Comparison of ENCODE assay signal across 18 mouse cellular contexts in genomic region chr14:75174731-75175555, GRCm38 (mm10). TPM values are rescaled to one million over a fixed set of nuclear protein-coding genes. Genes with fewer than 3 reads are reported as not detected.
DNase-seq lines count a peak whose midpoint lies in the region; ATAC-seq and TF ChIP-seq lines count a peak whose summit lies in the region.
"Had no signal": no experiment of that assay in that cellular context is flagged by ENCODE, and none has a peak within 500 bp of the region (broad histone marks: within the 10 kb centered on the region; RNA-seq: fewer than 3 reads in every experiment).

No protein-coding gene starts in this region.

- no peak for ATAC-seq in liver, embryonic 13.5 days (ENCODE audit: low read depth)
- ATAC-seq in liver, embryonic 12.5 days = no peak

- H3K36me3 ChIP-seq in liver, embryonic 13.5 days = no peaks in the 10 kb centered on the region
- H3K36me3 ChIP-seq in liver, embryonic 12.5 days = no peaks in the 10 kb centered on the region
- H3K36me3 ChIP-seq in macrophage (ENCODE audit: inconsistent target) = no peaks in the 10 kb centered on the region
- H3K36me3 ChIP-seq: hindbrain, embryonic 10.5 days; limb, embryonic 15.5 days had no signal

- no peak overlapping the region for H3K4me3 ChIP-seq in liver, embryonic 13.5 days (replicated peaks)
- H3K4me3 ChIP-seq in liver, embryonic 12.5 days = no peak overlapping the region
- H3K4me3 ChIP-seq in bone marrow macrophage, adult 2 months (ENCODE audit: insufficient read depth, low read length) = peak overlapping the region; percentile 22
- no peak overlapping the region for H3K4me3 ChIP-seq in macrophage (ENCODE audit: inconsistent target)
- H3K4me3 ChIP-seq: hindbrain, embryonic 10.5 days; limb, embryonic 15.5 days had no signal

- peaks cover 55% of the 10 kb centered on the region for H3K79me2 ChIP-seq in macrophage (ENCODE audit: inconsistent target)

- 0 out of 2 replicates have a peak overlapping the region, but pooled peaks have one; percentile 2 for H3K4me2 ChIP-seq in liver, embryonic 13.5 days
- H3K4me2 ChIP-seq in liver, embryonic 12.5 days = no peak overlapping the region
- H3K4me2 ChIP-seq: heart, embryonic 11.5 days; limb, embryonic 15.5 days; midbrain, embryonic 11.5 days had no signal

- WGBS in liver, embryonic 13.5 days (ENCODE audit: insufficient replicate concordance) = 44% methylated on average over 9 of the region's 9 CpGs
- 43% methylated on average over 9 of the region's 9 CpGs for WGBS in liver, embryonic 12.5 days (ENCODE audit: insufficient replicate concordance)
- whole genome bisulfite sequencing in macrophage (ENCODE audit: missing documents) = 16% methylated on average over 9 of the region's 9 CpGs

- TF ChIP-seq CTCF in bone marrow macrophage, adult 2 months (IDR thresholded peaks at IDR 0.05; ENCODE audit: low read depth, low read length) = no peak

- TF ChIP-seq POLR2A in bone marrow macrophage, adult 2 months (IDR thresholded peaks at IDR 0.05; ENCODE audit: borderline replicate concordance, low read depth, low read length) = no peak

- H3K27me3 ChIP-seq in liver, embryonic 13.5 days = 0 out of 2 replicates have a peak, but pooled peaks cover 8% of the 10 kb centered on the region
- peaks cover 6% of the 10 kb centered on the region; the same call in 1 of the 2 replicates for H3K27me3 ChIP-seq in liver, embryonic 12.5 days (replicated peaks)
- H3K27me3 ChIP-seq: limb, embryonic 15.5 days had no signal

- peaks cover 36% of the 10 kb centered on the region for H3K4me1 ChIP-seq in liver, embryonic 13.5 days (replicated peaks)
- H3K4me1 ChIP-seq in liver, embryonic 12.5 days = peaks cover 52% of the 10 kb centered on the region
- H3K4me1 ChIP-seq in bone marrow macrophage, adult 2 months (ENCODE audit: control insufficient read depth, insufficient read depth, low read length) = peaks cover 59% of the 10 kb centered on the region
- H3K4me1 ChIP-seq: hindbrain, embryonic 10.5 days; limb, embryonic 15.5 days had no signal

- intact Hi-C loops in gastrocnemius, postnatal 36 days (cut with DNase I) = no loop called here

- H3K27ac ChIP-seq in liver, embryonic 13.5 days = peak overlapping the region; percentile 2; the same call in 1 of the 2 replicates
- H3K27ac ChIP-seq in liver, embryonic 12.5 days = no peak overlapping the region
- H3K27ac ChIP-seq in bone marrow macrophage, adult 2 months (ENCODE audit: insufficient read depth, low read depth, low read length) = peak overlapping the region; percentile 98
- peak overlapping the region; percentile 99 for H3K27ac ChIP-seq in macrophage
- H3K27ac ChIP-seq: hindbrain, embryonic 10.5 days; limb, embryonic 15.5 days had no signal

- no peak for DNase-seq in liver, embryonic 13.5 days
- DNase-seq in thymus, postnatal 14 days = peak; percentile 59
- DNase-seq in spleen, postnatal 10 days (ENCODE audit: low spot score in 2 of 2) = no peak
- no peak for DNase-seq in cerebellum, adult 9-10 months
- no peak for DNase-seq in gastrocnemius, postnatal 36 days
- DNase-seq: cerebellum, adult 2 months; kidney, postnatal 14 days; lung, postnatal 10 days had no signal

- no peak overlapping the region for H3K9ac ChIP-seq in liver, embryonic 13.5 days
- H3K9ac ChIP-seq in liver, embryonic 12.5 days = no peak overlapping the region
- H3K9ac ChIP-seq: limb, embryonic 15.5 days had no signal

- no peaks in the 10 kb centered on the region for H3K9me3 ChIP-seq in liver, embryonic 13.5 days (replicated peaks)
- no peaks in the 10 kb centered on the region for H3K9me3 ChIP-seq in liver, embryonic 12.5 days (replicated peaks)
- H3K9me3 ChIP-seq: hindbrain, embryonic 10.5 days; limb, embryonic 15.5 days had no signal

RNA-seq across cellular contexts. Expression of gene Lcp1, which starts 44.0 kb away (rescaled TPM):
- 29.3 and 37.6 TPM in 2 replicates for polyA plus RNA-seq in liver, embryonic 13.5 days (2015; fragmentation: Nextera tagmentation; extraction: Ambion mirVana)
- polyA plus RNA-seq in liver, embryonic 12.5 days (2016; fragmentation: Nextera tagmentation; extraction: Ambion mirVana) = 36.2 and 39.8 TPM in 2 replicates
- polyA plus RNA-seq in bone marrow macrophage, adult 2 months (2012; ENCODE audit: insufficient read depth, insufficient read length, missing spikeins) = 932 and 1,066 TPM in 2 replicates
- 1,000 to 10,000 TPM in 11 of 26 experiments, 100 to 1,000 TPM in 15; 310 to 1,734 (median 948) TPM for total RNA-seq in macrophage (2018; cell fraction: chromatin; rRNA removed)
- 1,000 to 10,000 TPM in 4 of 26 experiments, 100 to 1,000 TPM in 22; 554 to 1,295 (median 783) TPM for total RNA-seq in macrophage (2018; cell fraction: cytosol; rRNA removed)
- total RNA-seq in macrophage (2018; cell fraction: nucleus; rRNA removed) = 1,000 to 10,000 TPM in 4 of 26 experiments, 100 to 1,000 TPM in 22; 371 to 1,198 (median 818) TPM
- 571 to 1,239 TPM (median 1,135 TPM) in 3 replicates for polyA plus RNA-seq in macrophage (2018)
- total RNA-seq in gastrocnemius, postnatal 36 days (2021) = 1 to 10 TPM; 3.4 to 3.9 TPM

RNA-seq across cellular contexts. Expression of gene Lrrc63, which starts 44.3 kb away (rescaled TPM):
- polyA plus RNA-seq in liver, embryonic 13.5 days (2015; fragmentation: Nextera tagmentation; extraction: Ambion mirVana) = not detected in 2 replicates
- polyA plus RNA-seq in liver, embryonic 12.5 days (2016; fragmentation: Nextera tagmentation; extraction: Ambion mirVana) = not detected in 2 replicates
- polyA plus RNA-seq in bone marrow macrophage, adult 2 months (2012; ENCODE audit: insufficient read depth, insufficient read length, missing spikeins) = 0.36 and 0.43 TPM in 2 replicates
- total RNA-seq in macrophage (2018; cell fraction: chromatin; rRNA removed) = 10 to 100 TPM in 7 of 26 experiments, 1 to 10 TPM in 9, under 1 TPM in 4, not detected in 6; 0.43 to 19.7 (median 5.4) TPM
- total RNA-seq in macrophage (2018; cell fraction: cytosol; rRNA removed) = 1 to 10 TPM in 8 of 26 experiments, under 1 TPM in 15, not detected in 3; 0.05 to 7.4 (median 0.55) TPM
- 10 to 100 TPM in 6 of 26 experiments, 1 to 10 TPM in 12, under 1 TPM in 7, not detected in 1; 0.25 to 24.3 (median 3.4) TPM for total RNA-seq in macrophage (2018; cell fraction: nucleus; rRNA removed)
- polyA plus RNA-seq in macrophage (2018) = 0.06 to 0.11 TPM in 2 of 3 replicates, not detected in the other
- not detected for total RNA-seq in gastrocnemius, postnatal 36 days (2021)
- total RNA-seq: layer of hippocampus, postnatal 10 days had no signal
- polyA plus RNA-seq: embryonic facial prominence, embryonic 14.5 days; heart, embryonic 11.5 days; intestine, embryonic 14.5 days; limb, embryonic 15.5 days had no signal

Comparison
In these comparisons a context has a peak if more than half of its experiments do, and no peak if none do; other contexts are left out.
1. RNA of gene Lcp1, which starts 44.0 kb away (polyA plus RNA-seq): 571 to 1,239 TPM in macrophage and 932 to 1,066 TPM in bone marrow macrophage, adult 2 months; 36.2 to 39.8 TPM in liver, embryonic 12.5 days and 29.3 to 37.6 TPM in liver, embryonic 13.5 days; every median in the first group is over 10 times any median in the second.